Mouse (Mus musculus) lung, embryonic 16.5 days (tissue): ENCODE data around the gene Angptl4. TPM values are rescaled to one million over a fixed set of nuclear protein-coding genes. Genes with fewer than 3 reads are reported as not detected.
A peak's percentile ranks its signal among the peaks of the same experiment; 100 is the strongest.

ENCODE experiments used
- ATAC-seq: fragments of 200-750 bp; cut with Nextera tagmentation; 2 replicates; pipeline ENCODE4 v1.8.0; 2017; ENCODE audit warnings: low read depth, mild to moderate bottlenecking, moderate library complexity
- H3K27ac ChIP-seq: fragments of 300-500 bp; sonication (generic); 2 replicates; pipeline ENCODE4 v1.5.1; 2014; ENCODE audit warnings: mild to moderate bottlenecking, control low read depth, low read length
- H3K27me3 ChIP-seq: fragments of 300-500 bp; sonication (generic); 2 replicates; pipeline ENCODE4 v1.6.1; 2014; ENCODE audit warnings: low read depth, low read length, mixed read lengths; ENCODE audit not compliant: control insufficient read depth, insufficient read depth
- H3K36me3 ChIP-seq: fragments of 300-500 bp; sonication (generic); 2 replicates; pipeline ENCODE4 v1.6.1; 2014; ENCODE audit warnings: low read length; ENCODE audit not compliant: control insufficient read depth, insufficient read depth
- H3K4me1 ChIP-seq: fragments of 300-500 bp; sonication (generic); replicated peaks from 2 replicates; pipeline ENCODE4 v1.6.1; 2014; ENCODE audit warnings: low read length, mixed read lengths; ENCODE audit not compliant: control insufficient read depth, insufficient read depth
- H3K4me2 ChIP-seq: fragments of 300-500 bp; sonication (generic); 2 replicates; pipeline ENCODE4 v1.6.1; 2014; ENCODE audit warnings: low read depth, low read length, control low read depth
- H3K4me3 ChIP-seq: fragments of 300-500 bp; sonication (generic); 2 replicates; pipeline ENCODE4 v1.5.1; 2014; ENCODE audit warnings: mild to moderate bottlenecking, low read length, control low read depth
- H3K9ac ChIP-seq: fragments of 300-500 bp; sonication (generic); 2 replicates; pipeline ENCODE4 v1.6.1; 2014; ENCODE audit warnings: low read length, control low read depth
- H3K9me3 ChIP-seq: fragments of 300-500 bp; sonication (generic); 2 replicates; pipeline ENCODE4 v1.6.1; 2016; ENCODE audit warnings: low read length; ENCODE audit not compliant: control insufficient read depth
- WGBS: fragments of 180-500 bp; shearing (Covaris S2); extraction: QIAGEN DNeasy Blood & Tissue Kit; methylation state at CpG from one replicate; pipeline ENCODE4 v1.1.7; 2014; 5-methylcytosine and 5-hydroxymethylcytosine counted together
- polyA plus RNA-seq: library from polyadenylated mRNA; unstranded; fragments of >200 nt; fragmentation: Nextera tagmentation; extraction: Ambion mirVana; gene quantifications from 2 replicates; pipeline ENCODE4 v1.2.1, GENCODE M21; 2015

The Angptl4 gene
- polyA plus RNA-seq, 1 experiment from 2014 or later: 46.1 TPM

DNA sequence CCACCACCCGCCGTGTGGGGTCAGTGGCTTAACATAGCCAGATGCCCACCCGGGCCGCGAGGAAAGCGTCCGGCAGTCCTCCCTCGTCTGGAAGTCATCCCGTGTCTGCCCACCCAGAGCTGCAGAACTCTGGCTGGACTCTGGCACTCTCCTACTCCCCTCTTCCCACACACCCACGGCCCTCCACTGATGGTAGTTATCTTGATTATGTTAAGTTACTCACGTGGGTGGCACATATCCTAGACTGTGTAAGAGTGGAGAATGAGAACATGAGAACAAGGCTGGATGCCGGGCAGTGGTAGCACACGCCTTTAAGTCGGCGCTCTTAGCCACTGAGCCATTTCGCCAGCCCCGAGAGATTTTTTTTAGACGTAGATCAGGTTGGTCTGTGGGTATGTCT lies 4.7 kb upstream of the Angptl4 start:
- Histone ChIP-seq H3K9ac (no peak overlapping the region), H3K36me3 (no peaks in the 10 kb centered on the region), H3K4me2 (no peak overlapping the region), H3K9me3 (no peaks in the 10 kb centered on the region), H3K4me1 (peaks cover 20% of the 10 kb centered on the region), H3K27me3 (no peaks in the 10 kb centered on the region), H3K4me3 (no peak overlapping the region), H3K27ac (no peak overlapping the region)
- no peak for ATAC-seq
- WGBS: 84% methylated on average over 18 of the region's 18 CpGs

DNA sequence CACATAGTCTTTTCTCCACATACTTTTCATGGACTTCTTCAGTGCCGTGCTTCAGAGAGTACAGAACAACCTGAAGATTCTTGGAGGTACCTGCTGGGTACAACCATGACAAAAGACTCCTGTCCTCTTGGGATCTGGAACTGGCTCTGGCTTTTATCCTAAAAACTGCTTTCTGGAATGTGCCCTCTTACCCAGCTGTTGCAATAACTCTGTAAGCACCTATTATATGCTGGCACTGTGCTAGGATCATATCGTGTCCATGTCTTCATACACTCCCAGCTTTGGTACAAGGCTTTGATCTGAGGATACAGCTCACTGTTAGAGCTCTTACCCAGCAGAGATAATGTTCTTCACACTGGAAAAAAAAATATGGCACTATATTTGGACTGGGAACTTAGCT lies 3.3 kb upstream of the Angptl4 start:
- Histone ChIP-seq H3K9ac (no peak overlapping the region), H3K27me3 (no peaks in the 10 kb centered on the region), H3K4me2 (no peak overlapping the region), H3K36me3 (no peaks in the 10 kb centered on the region), H3K4me1 (peaks cover 26% of the 10 kb centered on the region), H3K9me3 (no peaks in the 10 kb centered on the region), H3K4me3 (no peak overlapping the region), H3K27ac (no peak overlapping the region)
- no peak for ATAC-seq
- WGBS: 72% methylated on average over 2 of the region's 2 CpGs

DNA sequence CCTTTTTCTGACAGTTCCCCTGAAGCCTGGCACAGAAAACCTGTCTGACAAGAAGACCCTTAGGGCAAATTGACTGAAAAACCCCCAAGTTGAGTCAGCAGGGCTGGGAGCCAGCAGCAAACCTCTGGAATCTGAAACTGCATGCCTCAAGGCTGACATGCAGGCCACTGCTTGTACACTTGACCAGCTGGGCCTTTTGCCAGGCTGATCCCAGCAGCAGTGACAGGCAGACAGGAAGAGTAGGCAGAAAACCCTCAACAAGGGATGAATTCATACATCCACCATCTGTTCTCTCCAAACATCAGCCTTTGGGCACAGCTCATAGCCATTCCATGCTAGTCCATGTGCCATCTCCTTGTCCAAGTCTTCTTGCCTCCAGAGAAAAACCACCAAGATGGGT lies 1.8 kb upstream of the Angptl4 start:
- H3K4me2 ChIP-seq: no peak overlapping the region
- ATAC-seq: no peak
- H3K4me1 ChIP-seq: peaks cover 40% of the 10 kb centered on the region

DNA sequence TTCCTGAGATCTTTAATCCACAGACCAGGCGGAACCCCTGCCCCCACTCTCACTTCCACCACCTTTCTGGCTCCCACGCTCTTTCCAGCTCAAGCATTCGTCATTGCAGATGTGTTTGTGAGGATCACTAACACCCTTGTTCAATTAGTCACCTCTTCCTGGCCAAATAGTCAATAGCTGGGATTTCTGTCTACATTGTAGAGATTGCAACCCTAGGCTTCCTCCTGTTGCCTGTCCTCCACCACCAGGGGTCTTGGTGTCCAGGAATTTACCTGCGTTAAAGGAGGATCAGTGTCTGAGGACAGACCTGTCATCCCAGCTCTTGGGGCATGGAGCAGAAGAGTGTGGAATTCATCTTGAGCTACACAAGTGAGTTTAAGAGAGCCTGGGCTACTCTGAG lies 437 bp upstream of the Angptl4 start:
- peak overlapping the region; percentile 72 for H3K9ac ChIP-seq
- H3K4me3 ChIP-seq: peak overlapping the region; percentile 62
- peak overlapping the region; percentile 87 for H3K4me2 ChIP-seq
- no peaks in the 10 kb centered on the region for H3K27me3 ChIP-seq
- 45% methylated on average over 4 of the region's 4 CpGs for WGBS
- peak overlapping the region; percentile 70 for H3K27ac ChIP-seq
- H3K9me3 ChIP-seq: no peaks in the 10 kb centered on the region
- ATAC-seq: no peak
- peaks cover 44% of the 10 kb centered on the region for H3K4me1 ChIP-seq
- H3K36me3 ChIP-seq: peaks cover under 1% of the 10 kb centered on the region

More for the DNA sequence above, 1.8 kb upstream of the Angptl4 start:
- Histone ChIP-seq H3K9ac (no peak overlapping the region), H3K4me3 (no peak overlapping the region), H3K36me3 (no peaks in the 10 kb centered on the region), H3K27ac (peak overlapping the region; percentile 66), H3K9me3 (no peaks in the 10 kb centered on the region), H3K27me3 (no peaks in the 10 kb centered on the region)

DNA sequence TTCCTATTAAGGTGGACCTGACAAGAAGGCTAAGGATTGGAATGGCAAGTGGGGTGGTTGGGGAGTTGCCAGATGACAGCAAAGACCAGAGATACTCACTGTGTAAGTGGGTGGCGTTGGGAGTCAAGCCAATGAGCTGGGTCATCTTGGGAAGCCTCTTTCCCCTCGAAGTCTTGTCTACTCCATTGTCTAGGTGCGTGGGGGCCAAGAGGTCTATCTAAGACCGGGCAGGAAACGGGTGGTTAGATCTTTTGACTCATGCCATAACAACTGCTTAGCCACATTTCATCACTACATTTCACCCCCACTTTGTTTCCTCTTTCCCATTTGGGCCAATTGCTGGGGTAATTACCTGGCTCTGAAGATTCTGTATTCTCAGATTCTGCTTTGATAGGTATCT lies 1.2 kb downstream of the Angptl4 start:
- H3K4me1 ChIP-seq: peaks cover 44% of the 10 kb centered on the region
- peak overlapping the region; percentile 62 for H3K4me3 ChIP-seq
- H3K4me2 ChIP-seq: peak overlapping the region; percentile 87
- peak overlapping the region; percentile 94 for H3K27ac ChIP-seq
- no peaks in the 10 kb centered on the region for H3K9me3 ChIP-seq
- peaks cover 5% of the 10 kb centered on the region for H3K36me3 ChIP-seq
- 53% methylated on average over 5 of the region's 5 CpGs for WGBS
- H3K27me3 ChIP-seq: no peaks in the 10 kb centered on the region
- no peak for ATAC-seq
- peak overlapping the region; percentile 72 for H3K9ac ChIP-seq

GRCm38 (mm10) chr17:33779967-33780295 lies 1.7 kb downstream of the Angptl4 start:
- Histone ChIP-seq H3K4me3 (peak overlapping the region; percentile 62), H3K9ac (peak overlapping the region; percentile 11; the same call in 1 of the 2 replicates), H3K9me3 (no peaks in the 10 kb centered on the region), H3K4me2 (peak overlapping the region; percentile 87), H3K27ac (peak overlapping the region; percentile 94), H3K27me3 (no peaks in the 10 kb centered on the region), H3K36me3 (peaks cover 9% of the 10 kb centered on the region), H3K4me1 (peaks cover 44% of the 10 kb centered on the region)
- 72% methylated on average over 5 of the region's 5 CpGs for WGBS
- ATAC-seq: peak; percentile 1; the same call in 1 of the 2 replicates

GRCm38 (mm10) chr17:33779271-33779966 lies 2.2 kb downstream of the Angptl4 start:
- ATAC-seq: peak; percentile 90
- Histone ChIP-seq H3K9me3 (no peaks in the 10 kb centered on the region), H3K36me3 (peaks cover 9% of the 10 kb centered on the region), H3K4me2 (peak overlapping the region; percentile 87), H3K27me3 (no peaks in the 10 kb centered on the region), H3K27ac (peak overlapping the region; percentile 94), H3K9ac (peak overlapping the region; percentile 46), H3K4me1 (peaks cover 44% of the 10 kb centered on the region), H3K4me3 (peak overlapping the region; percentile 62)
- WGBS: 29% methylated on average over 9 of the region's 9 CpGs

DNA sequence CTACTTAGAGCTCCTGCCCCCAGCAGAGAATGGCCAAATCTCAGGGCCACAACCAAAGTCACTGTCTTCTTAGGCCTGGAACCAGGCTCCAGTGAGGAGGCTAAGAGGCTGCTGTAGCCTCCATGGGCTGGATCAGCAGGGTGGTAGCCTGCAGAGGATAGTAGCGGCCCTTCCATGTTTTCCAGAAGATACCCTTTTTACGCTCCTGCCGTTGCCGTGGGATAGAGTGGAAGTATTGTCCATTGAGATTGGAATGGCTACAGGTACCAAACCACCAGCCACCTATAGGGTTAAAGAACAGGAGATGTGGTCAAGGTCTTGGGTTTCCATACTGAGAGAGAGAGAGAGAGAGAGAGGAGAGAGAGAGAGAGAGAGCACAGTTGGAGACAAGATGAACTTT lies 6.3 kb downstream of the Angptl4 start:
- Histone ChIP-seq H3K27ac (no peak overlapping the region), H3K27me3 (no peaks in the 10 kb centered on the region), H3K9me3 (no peaks in the 10 kb centered on the region), H3K4me3 (no peak overlapping the region), H3K36me3 (peaks cover 9% of the 10 kb centered on the region), H3K4me2 (no peak overlapping the region), H3K9ac (no peak overlapping the region), H3K4me1 (peaks cover 18% of the 10 kb centered on the region)
- ATAC-seq: no peak
- WGBS: 92% methylated on average over 4 of the region's 4 CpGs

GRCm38 (mm10) chr17:33774573-33775155 lies 7.0 kb downstream of the Angptl4 start:
- no peaks in the 10 kb centered on the region for H3K9me3 ChIP-seq

More at GRCm38 (mm10) chr17:33774573-33775155, 7.0 kb downstream of the Angptl4 start:
- no peak overlapping the region for H3K27ac ChIP-seq
- no peaks in the 10 kb centered on the region for H3K27me3 ChIP-seq
- H3K36me3 ChIP-seq: peaks cover 9% of the 10 kb centered on the region
- H3K9ac ChIP-seq: no peak overlapping the region
- ATAC-seq: no peak
- H3K4me2 ChIP-seq: no peak overlapping the region
- WGBS: 86% methylated on average over 8 of the region's 8 CpGs
- peaks cover 15% of the 10 kb centered on the region for H3K4me1 ChIP-seq
- no peak overlapping the region for H3K4me3 ChIP-seq
